Mouse (Mus musculus): Measurements from ENCODE around the gene Dhx16.

DNA sequence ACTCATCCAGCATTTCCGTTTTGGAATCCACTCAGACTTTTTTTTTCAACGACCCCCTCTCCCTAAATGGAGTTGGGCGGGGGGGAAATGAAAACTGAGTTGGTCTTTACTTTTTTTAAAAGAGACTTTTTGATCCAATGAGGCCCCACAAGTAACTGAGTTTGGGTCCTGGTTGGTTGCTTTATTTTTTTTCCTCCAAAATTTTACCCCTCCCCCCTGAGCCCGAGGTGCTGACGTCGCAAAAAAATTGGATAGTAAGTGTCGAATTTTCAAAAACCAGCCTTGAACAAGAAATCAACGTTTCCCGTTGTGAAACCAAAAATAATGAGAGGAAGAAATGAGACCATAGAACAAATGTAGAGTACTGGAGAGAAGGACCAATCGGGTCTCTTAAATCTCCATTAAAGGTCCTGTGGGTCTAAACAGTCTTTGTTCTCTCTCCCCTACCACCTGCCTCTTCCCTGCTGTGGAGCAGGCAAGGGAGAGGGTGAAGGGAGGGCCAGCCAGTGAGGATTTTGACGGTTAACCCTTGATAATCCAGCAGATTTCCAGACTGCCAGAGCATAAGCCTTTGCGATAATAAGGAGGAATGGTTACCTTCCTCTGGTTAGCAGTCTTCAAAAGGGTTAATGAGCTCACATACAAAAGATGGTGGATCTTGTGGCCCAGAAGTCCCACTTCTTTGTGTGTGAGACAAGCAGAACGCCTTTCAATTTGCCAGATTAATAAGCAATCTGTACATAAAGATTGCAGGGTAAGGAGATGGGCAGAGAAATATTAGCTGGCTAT lies 38.0 kb downstream of the Dhx16 start:
- TF ChIP-seq CTCF (conservative IDR thresholded peaks at IDR 0.05; ENCODE audit: low read length) = no peak
- TF ChIP-seq NANOG (IDR thresholded peaks at IDR 0.05; ENCODE audit: borderline replicate concordance, low read length) = no peak
- no peak for TF ChIP-seq POU5F1 (IDR thresholded peaks at IDR 0.05; ENCODE audit: borderline replicate concordance, low read length)
